Mouse (Mus musculus): ENCODE results near the gene Adgrl1. TPM values are rescaled to one million over a fixed set of nuclear protein-coding genes. Genes with fewer than 3 reads are reported as not detected.
"Not testable (repeated sequence)": the region's sequence is repeated elsewhere in the genome, so short reads cannot be mapped to it uniquely, and the experiment has no call there.

Gene Adgrl1
- total RNA-seq, 2 experiments from 2014 or later: 37.5 to 39.8 TPM

DNA sequence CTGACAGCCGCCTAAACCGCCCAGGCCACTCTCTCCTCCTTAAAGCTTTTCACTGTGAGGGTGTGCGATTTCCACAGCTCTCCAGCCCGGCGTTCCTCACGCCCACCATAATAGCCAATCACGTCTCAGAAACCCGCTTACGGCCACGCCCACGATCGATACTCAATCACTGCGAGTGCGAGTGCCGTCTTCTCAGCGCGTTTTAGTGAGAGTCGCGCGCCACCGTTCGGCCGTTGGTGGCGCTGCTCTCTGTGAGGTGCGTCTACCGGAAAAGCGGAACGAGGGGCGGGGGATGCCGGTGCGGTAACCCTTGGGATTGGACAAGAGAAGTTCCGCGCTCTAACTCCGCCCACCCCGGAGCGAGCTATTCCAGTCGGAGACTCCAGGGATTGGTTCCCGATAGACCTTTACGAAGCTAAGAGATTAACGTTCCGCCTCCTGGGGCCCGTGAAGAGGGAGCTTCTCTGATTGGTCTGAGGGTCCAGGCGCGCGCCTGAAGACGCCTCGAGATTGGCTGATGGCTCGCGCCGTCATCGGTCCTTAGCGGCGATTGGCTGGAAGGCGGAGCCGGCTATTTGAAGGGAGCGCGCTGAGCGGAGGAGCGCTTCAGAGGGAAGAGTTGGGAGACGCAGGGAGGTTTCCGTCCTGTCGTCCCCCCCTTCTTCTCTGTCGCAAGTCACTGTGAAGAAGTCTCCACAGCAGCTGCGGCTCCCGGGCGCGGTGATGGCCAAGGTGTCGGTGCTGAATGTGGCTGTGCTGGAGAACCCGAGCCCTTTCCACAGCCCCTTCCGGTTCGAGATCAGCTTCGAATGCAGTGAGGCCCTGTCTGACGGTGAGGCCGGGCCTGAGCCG is 55.4 kb downstream of the Adgrl1 start, which contains the start of the genes Gm10644 and Asf1b:
TSS of gene Gm10644 (minus strand) at position 100 of the 852 bp plus-strand sequence.
TSS of gene Asf1b (plus strand) at position 402 of the 852 bp plus-strand sequence.
- DNase-seq: peak; percentile 98

DNA sequence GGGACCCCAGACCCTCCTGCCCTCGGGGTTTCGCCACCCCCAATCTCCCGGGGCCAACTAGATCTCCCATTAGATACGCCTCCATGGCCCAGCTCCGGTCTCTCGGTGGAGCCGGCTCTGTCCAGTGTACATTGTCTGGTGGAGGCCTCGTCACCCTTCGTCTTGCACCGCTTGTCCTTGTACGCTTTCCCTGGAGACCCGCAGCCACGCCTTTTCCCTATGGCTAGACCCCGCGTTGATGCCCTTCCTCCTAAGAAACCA is 56.0 kb downstream of the Adgrl1 start:
- DNase-seq: no peak

DNA sequence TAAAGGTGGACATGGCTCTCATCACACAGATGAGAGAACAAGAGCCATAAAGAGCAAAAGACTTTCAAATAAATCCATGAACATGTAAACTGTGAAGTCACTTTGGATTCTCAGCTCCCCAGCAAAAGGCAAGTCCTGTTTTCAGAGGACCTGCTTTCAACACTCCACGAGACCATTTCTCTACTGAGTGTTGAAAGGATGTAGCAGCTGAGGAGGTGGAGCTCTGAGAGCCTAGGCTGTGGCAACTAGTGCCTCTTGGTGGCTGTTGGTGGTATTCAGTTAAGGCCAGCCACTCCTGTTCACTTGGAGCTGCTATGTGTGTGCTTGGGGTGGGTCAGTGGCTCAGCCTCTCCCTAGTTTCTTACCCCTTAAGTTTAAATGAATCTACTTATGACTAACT is 56.9 kb downstream of the Adgrl1 start:
- DNase-seq: no peak

DNA sequence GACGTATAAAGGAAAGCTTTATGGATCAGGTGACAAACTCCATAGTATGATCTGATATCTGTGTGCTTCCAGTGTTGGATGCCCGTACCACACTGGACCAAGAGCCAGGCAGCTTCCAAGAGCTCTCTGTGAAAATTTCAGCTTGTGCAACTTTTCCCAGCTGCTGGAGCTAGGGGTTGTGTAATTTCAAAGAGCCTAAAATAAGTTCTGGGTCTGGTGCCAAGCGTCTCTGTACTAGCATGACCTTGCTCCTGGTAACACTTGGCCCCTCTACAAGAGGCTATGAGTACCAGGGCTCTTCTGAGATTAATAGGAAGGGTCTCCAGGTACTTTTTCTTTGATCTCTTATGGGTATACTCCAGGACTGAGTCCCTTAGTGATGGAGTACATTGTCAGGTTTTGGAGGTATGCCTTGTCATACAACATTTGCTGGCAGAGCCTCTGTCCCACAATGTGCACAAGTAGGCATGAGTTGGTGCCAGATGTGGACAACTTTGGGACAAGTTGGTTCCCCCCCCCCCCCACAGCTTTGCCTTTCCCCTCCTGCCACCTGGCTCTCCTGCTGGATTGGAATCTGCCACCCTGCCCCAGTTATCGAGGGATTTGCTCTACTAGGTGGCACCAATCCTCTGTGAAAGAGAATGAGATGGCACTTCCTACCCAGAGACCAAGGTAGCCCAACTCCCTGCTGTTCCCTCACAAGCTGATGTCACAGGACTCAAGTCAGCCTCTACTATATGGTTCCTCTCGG is 64.3 kb downstream of the Adgrl1 start:
- DNase-seq: peak; percentile 69

- DNase-seq: no peak
These were observed 67.8 kb downstream of the Adgrl1 start for GRCm38 (mm10) chr8:83967701-83968100.

GRCm38 (mm10) chr8:83971121-83971520 is 71.2 kb downstream of the Adgrl1 start:
- no peak for DNase-seq

GRCm38 (mm10) chr8:83971661-83972060 is 71.8 kb downstream of the Adgrl1 start:
- DNase-seq: no peak

GRCm38 (mm10) chr8:83972150-83973120 is 72.5 kb downstream of the Adgrl1 start, which contains the start of gene Prkaca:
Gene Prkaca (plus strand): TSS chr8:83972993.
- DNase-seq: peak; percentile 98

GRCm38 (mm10) chr8:83973161-83974031 is 73.5 kb downstream of the Adgrl1 start:
- peak; percentile 44 for DNase-seq

DNA sequence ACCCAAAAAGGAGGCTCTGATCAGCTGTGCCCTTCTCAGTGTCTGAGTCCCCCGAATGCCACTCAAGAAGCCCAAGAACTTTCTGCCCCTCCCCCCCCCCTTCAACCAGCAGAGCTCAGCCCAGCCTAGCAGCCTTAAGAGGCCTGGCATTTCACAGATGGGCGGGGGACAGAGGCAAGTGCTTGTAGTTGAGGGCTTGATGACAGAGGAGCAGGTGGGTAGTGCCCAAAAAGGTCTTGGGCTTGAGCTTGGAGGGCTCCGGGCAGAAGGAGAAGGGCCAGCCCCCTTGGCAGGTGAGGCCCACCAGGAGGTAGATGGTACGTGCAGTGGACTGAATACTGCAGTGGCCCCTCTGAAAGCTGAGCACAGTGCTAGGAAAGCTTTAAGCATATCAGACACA is 74.6 kb downstream of the Adgrl1 start:
- no peak for DNase-seq

DNA sequence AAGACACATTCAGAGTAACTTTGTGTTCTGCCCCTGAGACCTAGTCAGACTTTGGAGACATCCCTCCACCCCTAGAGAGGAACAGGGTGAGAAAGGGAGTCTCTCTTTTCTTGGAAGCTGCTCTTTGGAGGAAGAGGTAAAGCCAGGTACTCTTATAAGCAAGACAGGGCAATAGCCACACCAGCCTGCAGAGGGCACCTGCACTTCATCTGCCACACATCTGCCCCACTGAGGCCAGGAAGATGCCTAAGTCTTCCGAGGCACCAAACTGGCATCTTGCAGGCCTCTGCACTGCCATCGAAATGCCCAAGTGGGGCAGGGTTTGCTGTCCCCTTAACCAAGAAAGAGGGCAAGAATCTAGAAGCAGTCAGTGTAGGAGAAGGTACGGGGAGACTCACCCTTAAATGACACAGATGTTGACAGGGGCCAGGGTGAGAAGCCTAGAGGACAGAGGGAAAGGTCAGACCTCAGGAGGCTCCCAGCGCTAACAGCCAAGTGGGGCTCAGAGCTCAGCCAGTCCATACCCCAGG is 76.3 kb downstream of the Adgrl1 start:
- DNase-seq: no peak

DNA sequence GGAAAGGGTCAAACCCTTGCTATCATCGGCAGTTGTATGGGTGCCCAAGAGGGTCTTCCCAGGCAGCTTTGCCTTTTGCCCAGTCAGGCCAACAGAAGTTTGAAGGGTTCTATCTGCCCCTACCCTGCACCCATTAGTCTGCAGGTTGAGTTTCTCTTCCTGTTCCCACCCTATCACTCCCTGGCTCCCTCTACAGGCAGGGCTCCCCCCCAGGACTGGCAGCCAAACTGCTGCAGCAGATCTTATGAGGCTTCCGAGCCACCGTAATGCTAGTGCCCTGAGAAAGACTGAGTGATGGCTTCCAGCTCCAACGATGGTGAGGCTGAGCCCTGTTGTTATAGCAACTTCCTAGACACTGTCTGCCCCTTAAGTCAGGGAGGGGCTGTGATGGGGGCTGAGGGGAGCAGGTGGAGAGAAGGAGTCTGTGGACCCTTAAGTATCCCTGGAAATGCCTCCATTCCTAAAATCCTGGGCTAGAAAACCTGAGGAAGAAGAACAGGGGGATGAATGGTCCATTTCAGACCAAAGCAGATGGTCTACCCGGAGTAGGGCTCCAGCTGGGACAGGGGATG is 77.0 kb downstream of the Adgrl1 start:
- DNase-seq: peak; percentile 39

DNA sequence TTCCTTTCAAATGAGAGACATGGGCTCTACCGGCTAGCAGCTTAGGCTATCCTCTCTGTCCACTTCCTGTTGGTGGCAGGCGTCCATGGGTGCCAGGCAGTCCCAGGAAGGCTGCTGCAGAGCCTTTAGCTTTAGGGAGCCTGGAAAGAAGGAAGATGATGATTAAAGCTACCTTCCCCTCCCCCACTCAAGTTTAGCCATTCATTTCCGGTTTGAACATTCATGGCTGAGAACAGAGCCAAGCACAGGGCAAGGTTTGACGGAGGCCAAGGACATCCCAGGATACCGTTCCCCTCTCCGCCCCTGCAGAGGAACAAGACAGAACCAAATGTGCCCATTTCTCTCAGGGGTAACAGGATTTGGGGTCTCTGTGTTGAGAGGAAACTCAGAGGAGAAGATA is 77.7 kb downstream of the Adgrl1 start:
- DNase-seq: no peak

GRCm38 (mm10) chr8:83978200-83978599 is 78.3 kb downstream of the Adgrl1 start:
- no peak for DNase-seq

DNA sequence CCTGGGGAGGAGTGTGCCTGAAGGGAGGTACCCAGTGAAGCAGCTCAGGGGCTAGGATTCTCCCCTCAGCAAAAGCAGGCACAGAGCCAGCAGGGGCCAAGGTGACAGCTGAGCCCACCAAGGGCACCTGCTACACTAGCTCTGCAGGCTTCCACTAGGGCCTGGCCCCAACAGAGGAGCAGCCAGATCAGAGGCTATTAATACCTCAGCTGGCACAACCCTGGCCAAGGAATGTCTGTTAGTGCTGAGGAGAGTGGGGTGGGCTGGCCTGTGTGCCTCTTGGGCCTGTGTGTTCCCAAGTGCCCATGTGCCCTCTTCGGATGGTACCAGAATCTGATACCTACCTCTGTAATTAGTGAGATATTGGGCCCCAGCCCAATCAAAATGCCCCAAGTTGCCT is 80.3 kb downstream of the Adgrl1 start:
- DNase-seq: peak; percentile 84

DNA sequence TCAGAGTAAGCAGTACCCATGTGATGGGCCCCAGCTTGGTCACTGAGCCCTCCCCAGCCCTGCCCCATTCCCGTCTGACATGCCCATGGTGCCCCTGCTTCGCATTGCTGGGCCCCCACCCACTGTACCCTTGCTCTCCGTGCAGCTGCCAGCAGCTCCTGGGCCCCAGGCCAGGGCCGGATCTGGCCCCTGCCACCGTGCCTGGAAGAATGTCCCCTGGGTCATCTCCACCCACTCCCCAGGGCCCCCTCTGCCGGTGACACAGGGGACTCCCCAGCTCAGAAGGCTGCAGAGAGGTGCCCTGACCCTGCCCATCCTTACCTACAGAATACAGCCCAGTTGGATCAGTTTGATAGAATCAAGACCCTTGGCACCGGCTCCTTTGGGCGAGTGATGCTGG is 80.9 kb downstream of the Adgrl1 start:
- DNase-seq: peak; percentile 88

- no peak for DNase-seq
These were observed 81.6 kb downstream of the Adgrl1 start for GRCm38 (mm10) chr8:83981533-83981932.

- DNase-seq: no peak
These were observed 82.5 kb downstream of the Adgrl1 start for GRCm38 (mm10) chr8:83982449-83982848.

- not testable (repeated sequence) for DNase-seq
These were observed 83.3 kb downstream of the Adgrl1 start for GRCm38 (mm10) chr8:83983222-83983621.

GRCm38 (mm10) chr8:83989243-83989642 is 89.3 kb downstream of the Adgrl1 start:
- DNase-seq: no peak

- no peak for DNase-seq
These were observed 90.3 kb downstream of the Adgrl1 start for GRCm38 (mm10) chr8:83990170-83990569.

All from heart, postnatal 4 days (tissue).